Mouse (Mus musculus) spleen, adult 2 months (tissue): ENCODE data around the gene Srr.

Experiments
- CTCF ChIP-seq: fragments of 200-500 bp; IDR thresholded peaks from 2 replicates; pipeline ENCODE4 v1.5.1; 2011; ENCODE audit warnings: mild to moderate bottlenecking, inconsistent platforms; ENCODE audit not compliant: insufficient read depth, insufficient read length, insufficient replicate concordance; ENCODE audit errors: extremely low read depth
- POLR2A ChIP-seq: fragments of 200-500 bp; IDR thresholded peaks from 2 replicates; pipeline ENCODE4 v1.6.1; 2011; ENCODE audit warnings: low read depth, low read length, inconsistent platforms

DNA sequence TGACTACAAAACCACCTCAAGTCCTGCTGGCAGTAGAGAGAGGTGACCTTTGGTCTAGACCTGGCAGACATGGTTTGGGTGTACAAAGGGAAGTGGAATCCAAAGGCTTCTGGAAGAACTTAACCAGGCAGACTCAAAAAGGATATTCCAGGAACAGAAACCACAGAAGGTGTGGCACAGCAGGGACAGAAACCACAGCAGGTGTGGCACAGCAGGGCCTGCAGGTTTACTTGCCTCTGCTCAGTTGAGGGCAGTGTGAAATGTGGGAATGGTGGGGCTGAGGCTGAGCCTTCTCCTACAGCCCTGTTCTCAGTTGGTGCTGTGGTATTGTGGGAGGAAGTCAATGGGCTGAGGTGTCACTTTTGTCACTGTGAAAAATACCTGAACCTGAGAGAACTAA lies 29.2 kb upstream of the Srr start:
- TF ChIP-seq CTCF = no peak
- no peak for TF ChIP-seq POLR2A
